Mouse (Mus musculus): ENCODE data around the gene Txnrd2.

DNA sequence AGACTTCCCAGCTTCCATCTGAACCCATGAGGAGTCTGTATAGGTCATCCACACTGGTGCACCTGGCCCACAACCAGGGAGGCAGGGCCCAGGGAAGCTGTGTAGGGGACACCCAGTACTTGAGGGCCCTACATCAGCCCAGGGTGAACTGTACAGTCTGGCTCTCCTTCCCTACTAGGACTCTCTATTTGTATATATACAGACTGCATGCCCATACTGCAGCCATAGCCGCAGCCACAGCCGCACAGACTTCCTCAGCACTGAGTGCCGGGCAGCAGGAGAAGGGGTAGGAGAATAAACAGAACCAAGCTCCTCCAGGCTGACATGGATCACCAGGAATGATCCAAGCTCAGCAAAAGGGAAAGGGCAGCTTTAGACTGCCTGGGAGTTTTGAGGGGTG lies 34.6 kb downstream of the Txnrd2 start:
- no peak for TF ChIP-seq CTCF (IDR thresholded peaks at IDR 0.05; ENCODE audit: low read depth, low read length)
- no peak for TF ChIP-seq POLR2A (IDR thresholded peaks at IDR 0.05; ENCODE audit: borderline replicate concordance, low read depth, low read length)
